Mouse (Mus musculus) kidney, postnatal 14 days (tissue): ENCODE results near the gene Rnls.
"Not testable (repeated sequence)": the region's sequence is repeated elsewhere in the genome, so short reads cannot be mapped to it uniquely, and the experiment has no call there.

Experiments used
- DNase-seq: peaks from one replicate; pipeline ENCODE4 v3.0.0; 2022; ENCODE audit warnings: mixed read lengths

Gene Rnls

GRCm38 (mm10) chr19:33391651-33392382, at the start of gene Rnls:
TSS of gene Rnls (minus strand) at chr19:33392295.
- DNase-seq: peak; percentile 91

GRCm38 (mm10) chr19:33429457-33429856, 37.4 kb upstream of the Rnls start:
- DNase-seq: no peak

GRCm38 (mm10) chr19:33419368-33419767, 27.3 kb upstream of the Rnls start:
- DNase-seq: not testable (repeated sequence)

GRCm38 (mm10) chr19:33380825-33381224, 11.3 kb downstream of the Rnls start:
- no peak for DNase-seq

DNA sequence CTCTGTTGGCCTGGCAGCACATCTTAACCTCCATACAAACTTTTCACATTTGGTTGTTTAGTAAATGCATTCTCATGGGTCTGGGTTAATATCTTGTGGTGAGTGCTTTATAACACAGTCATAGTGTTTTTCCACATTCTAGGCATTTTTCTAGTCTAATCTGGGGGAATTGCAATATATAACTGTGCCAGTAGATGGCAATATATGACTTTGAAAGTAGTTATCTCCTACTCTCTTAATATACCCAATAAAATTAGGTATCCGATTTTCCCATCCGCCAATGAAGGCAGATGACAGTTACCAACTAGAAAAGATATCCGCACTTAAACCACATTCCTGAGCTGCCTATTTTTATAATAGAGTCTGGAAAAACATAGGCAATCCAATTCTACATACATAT, 11.7 kb downstream of the Rnls start:
- DNase-seq: peak; percentile 5

GRCm38 (mm10) chr19:33368808-33369207, 23.3 kb downstream of the Rnls start:
- no peak for DNase-seq

DNA sequence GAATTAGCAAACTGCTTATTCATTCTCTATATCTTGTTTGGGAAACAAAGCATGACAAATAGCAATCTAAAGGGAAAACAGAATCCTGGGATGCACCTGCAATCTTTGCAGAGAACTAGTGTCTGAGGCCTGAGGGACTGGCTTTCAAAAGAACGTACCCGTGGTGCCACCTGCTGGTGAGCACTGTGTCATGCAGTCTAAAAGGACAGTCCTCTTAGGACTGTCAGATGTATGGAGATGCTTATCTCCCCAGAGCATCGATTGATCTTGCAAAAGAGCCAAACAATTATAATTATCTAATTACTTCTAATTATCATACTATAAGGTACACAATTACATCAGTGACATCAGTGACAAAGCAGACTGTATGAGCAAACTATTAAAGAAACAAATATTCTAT, 25.4 kb downstream of the Rnls start:
- peak; percentile 68 for DNase-seq

- DNase-seq: no peak
These were observed 35.1 kb downstream of the Rnls start for GRCm38 (mm10) chr19:33357019-33357418.

DNA sequence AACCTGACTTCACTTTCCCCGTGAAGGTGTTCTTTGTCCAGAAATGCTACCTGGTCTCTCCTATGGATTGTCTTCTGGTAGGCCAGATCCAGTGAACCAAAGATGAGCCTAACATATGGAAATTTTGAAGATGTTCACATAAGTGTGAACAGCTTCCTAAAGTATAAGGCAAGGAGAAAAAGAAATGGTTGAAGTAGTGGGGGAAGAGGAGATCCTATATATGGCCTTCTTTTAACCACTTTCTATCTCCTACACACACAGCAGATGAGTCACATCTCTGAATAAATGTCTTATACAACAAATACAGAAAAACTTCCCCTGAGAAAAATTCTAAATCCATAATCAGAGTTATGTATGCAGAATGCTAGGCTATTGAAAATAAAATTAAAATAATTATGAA, 52.0 kb downstream of the Rnls start:
- no peak for DNase-seq

DNA sequence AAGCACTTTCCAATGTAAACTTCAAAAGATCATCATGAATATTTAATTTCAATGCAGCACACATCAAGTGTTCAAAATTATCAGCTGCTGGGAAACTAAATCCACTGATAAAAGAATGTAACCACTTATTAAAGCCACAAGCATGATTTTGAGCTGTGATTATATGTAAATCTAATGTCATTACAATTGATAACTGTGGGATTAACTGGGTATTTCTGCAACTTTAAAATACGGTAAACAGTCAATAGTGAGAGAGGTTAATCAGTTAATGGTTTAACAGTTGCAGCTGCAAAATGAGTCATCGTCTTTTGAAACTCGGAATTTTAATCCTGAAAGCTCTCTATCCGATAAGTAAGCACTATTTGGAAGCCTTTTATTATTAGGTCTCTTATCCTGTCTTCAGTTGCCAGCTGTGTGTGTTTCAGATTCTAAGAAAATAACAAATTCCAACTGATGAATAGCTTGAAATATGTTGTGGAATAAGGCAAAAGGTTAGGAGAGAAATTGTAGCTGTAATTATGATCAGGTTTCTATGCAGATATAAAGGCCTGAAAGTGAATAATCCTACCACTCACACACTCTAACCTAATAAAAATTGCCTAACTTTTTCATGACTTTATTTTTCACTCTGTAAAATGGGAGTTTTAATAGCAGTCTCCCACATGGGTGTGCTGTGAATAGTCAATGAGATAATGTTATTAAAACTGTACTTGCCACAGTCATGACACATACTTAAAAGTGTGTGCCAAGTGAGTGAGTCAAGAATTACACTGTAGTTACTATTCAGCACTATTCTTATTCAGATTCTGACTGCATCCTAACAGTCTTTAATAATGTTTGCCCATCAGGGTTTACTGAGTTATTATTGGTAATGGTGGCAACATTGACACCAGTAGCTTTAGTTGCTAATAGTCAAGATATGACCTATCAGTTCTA, 65.1 kb downstream of the Rnls start:
- DNase-seq: no peak

DNA sequence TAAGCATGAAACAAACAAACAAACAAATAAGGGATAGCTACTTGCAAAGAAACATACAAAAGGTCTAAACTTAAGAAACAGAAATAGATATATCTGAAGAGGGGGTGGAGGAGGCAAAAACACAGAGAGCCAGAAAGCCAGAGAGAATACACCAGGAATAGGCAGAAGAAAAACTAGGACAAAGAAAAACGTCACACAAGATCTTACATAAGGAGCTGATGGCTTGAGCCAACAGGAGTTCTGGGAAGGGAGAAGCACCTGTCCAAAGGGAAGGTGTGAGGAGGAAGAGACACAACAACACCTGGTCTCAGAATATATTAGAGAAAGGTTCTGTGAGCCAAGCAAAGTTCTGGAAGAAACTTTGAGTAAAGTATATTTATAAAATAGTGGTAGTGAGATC, 73.3 kb downstream of the Rnls start:
- no peak for DNase-seq

GRCm38 (mm10) chr19:33317130-33317529, 75.0 kb downstream of the Rnls start:
- no peak for DNase-seq

DNA sequence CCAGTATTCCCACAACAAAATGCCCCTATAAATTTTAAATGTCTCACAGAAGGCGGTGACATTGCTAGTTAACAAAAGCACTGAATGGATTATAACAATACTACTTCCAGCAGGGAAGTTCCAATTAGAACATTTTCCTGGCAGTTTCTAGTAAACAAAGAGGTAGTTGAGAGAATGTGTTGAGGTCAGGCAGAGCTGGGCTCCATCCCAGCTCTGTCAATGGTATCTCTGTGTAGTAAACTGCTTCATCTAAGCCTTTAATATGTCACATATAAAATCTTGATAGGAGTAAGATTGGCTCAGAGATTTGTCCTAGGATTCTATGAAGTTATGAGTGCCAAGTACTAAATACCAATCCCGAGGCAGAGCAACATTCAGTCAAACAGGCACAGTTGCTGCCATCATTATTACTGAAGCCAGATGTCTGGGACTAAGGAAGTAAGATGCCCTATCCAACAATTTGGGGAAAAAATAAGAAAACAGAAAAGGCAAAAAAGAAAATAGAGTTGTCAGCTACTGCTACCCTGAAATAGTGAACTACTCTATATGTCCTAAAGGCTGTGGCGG, 92.3 kb downstream of the Rnls start:
- DNase-seq: no peak

GRCm38 (mm10) chr19:33296338-33296737, 95.8 kb downstream of the Rnls start:
- DNase-seq: no peak

- DNase-seq: no peak
These were observed 109.1 kb downstream of the Rnls start for GRCm38 (mm10) chr19:33282985-33283384.

GRCm38 (mm10) chr19:33276421-33276820, 115.7 kb downstream of the Rnls start:
- DNase-seq: no peak

DNA sequence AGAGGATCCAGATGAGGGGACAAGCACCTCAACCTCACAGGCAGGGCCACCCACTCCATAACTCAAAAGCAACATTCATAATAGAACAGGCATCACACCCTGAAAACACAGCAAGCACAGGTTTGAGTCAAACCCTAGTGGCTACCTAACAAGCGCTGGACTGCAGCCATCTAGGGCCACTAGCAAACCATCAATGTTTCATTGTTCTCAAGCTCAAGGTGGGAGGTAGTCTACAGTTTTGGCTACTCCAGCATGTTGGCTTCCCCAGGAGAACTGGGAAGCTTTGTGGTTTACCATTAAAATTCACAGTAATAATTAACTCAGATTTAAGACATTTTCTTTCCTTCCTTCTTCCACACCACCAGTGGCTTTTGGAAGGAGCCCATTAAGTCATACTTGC, 118.4 kb downstream of the Rnls start:
- DNase-seq: peak; percentile 31

- peak; percentile 27 for DNase-seq
These were observed 120.5 kb downstream of the Rnls start for GRCm38 (mm10) chr19:33271571-33271970.

DNA sequence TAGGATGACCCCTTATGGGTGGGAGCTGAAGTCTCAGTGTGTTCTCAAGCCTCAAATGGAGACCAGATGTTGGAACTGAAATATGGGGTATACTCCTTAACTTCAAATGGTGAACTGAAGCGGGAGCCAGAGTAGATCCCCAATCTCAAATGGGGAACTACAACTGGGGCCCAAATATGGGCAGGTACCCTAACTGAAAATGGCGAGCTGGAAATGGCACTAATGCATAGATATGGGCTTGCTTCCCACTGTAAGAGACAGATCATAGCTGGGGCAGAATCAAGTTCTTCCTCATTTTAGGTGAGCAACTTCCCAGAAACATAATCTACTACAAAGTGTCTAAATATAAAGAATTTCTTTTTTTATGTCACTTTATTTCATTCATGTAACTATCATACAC, 121.9 kb downstream of the Rnls start:
- DNase-seq: no peak

DNA sequence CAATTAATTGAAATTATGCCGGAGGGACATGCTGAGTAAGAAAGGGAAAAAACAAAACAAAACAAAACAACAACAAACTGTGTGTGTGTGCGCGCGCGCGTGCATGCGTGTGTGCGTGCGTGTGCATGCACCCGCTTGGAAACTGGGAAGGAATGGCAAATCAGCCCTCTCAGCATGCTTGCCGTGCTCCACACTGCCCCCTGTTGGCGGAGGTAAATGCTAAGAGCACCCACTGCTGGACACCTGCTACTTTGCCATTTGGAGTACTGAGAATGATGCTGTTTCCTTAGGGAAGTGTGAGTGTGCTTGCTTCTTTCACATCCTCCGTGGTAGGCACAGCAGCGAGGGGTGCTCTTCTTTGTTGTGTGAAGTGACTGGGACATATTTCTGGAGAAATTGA, 124.1 kb downstream of the Rnls start:
- no peak for DNase-seq

GRCm38 (mm10) chr19:33265245-33265644, 126.8 kb downstream of the Rnls start:
- no peak for DNase-seq

DNA sequence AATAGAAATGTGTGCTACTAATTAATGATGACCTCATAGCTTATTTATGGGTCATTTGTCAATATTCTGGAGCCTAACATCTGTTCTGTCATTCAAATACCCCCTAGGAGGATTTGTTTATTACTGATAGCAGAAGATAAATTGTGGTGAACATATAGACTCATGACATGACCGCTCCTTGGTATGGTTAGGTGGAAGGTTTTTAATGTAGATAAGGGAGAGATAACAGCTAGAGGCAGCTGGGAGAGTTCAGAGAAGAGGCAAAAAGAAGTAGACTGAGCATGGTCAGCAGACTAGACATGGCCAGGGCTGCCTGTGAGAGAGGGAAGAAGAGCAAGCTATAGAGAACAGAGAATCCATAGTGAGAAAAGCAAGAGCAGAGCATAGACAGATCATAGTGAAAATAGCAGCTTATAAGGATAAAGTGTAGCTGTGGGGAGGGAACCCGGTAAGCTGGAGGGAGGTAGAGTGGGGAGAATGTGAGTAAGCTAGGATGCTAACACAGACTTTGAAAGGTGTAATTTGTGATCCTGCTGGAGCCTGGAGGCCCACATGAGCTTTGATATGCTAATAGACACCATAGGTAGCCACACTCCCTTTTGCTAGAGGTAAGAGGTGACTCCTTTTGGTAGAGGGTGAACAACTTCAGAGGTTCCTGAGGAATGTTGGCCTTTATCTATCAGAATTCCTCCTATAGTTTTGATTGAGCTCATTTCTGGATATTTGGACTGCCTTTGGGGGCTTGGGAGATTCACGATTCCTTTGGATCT, 127.7 kb downstream of the Rnls start:
- no peak for DNase-seq

- DNase-seq: no peak
These were observed 129.7 kb downstream of the Rnls start for GRCm38 (mm10) chr19:33262421-33262820.
